Mouse (Mus musculus) heart, embryonic 14.5 days (tissue): ENCODE results near the gene Tbx4. TPM values are rescaled to one million over a fixed set of nuclear protein-coding genes. Genes with fewer than 3 reads are reported as not detected.

Source experiments
- ATAC-seq: fragments of 200-750 bp; cut with Nextera tagmentation; 2 replicates; pipeline ENCODE4 v1.8.0; 2017; ENCODE audit warnings: low read depth, moderate TSS enrichment; ENCODE audit not compliant: insufficient number of reproducible peaks, insufficient read depth, low FRiP score
- H3K27ac ChIP-seq, 2 experiments: fragments of 200-500 bp in 1 of 2; fragments of 300-500 bp in 1 of 2; sonication (generic) in 1 of 2; replicated peaks in 1 of 2; 2 replicates each; pipeline ENCODE4 v1.5.1; 2012 to 2014; ENCODE audit warnings: low read depth in 2 of 2, low read length in 2 of 2, control low read depth in 1 of 2, mild to moderate bottlenecking in 1 of 2, mixed read lengths in 1 of 2; ENCODE audit not compliant: control insufficient read depth in 1 of 2, insufficient read depth in 1 of 2
- H3K27me3 ChIP-seq: fragments of 300-500 bp; sonication (generic); 2 replicates; pipeline ENCODE4 v1.6.1; 2014; ENCODE audit warnings: mild to moderate bottlenecking, low read length, control low read depth; ENCODE audit not compliant: control insufficient read depth, insufficient read depth
- H3K36me3 ChIP-seq: fragments of 300-500 bp; sonication (generic); 2 replicates; pipeline ENCODE4 v1.6.1; 2014; ENCODE audit warnings: mild to moderate bottlenecking, control low read depth, low read length, mixed read lengths; ENCODE audit not compliant: control insufficient read depth, insufficient read depth
- H3K4me1 ChIP-seq, 2 experiments: fragments of 200-500 bp in 1 of 2; fragments of 300-500 bp in 1 of 2; sonication (generic) in 1 of 2; 2 replicates each; pipeline ENCODE4 v1.6.1; 2012 to 2014; ENCODE audit warnings: low read length in 2 of 2, control low read depth in 1 of 2, mixed read lengths in 1 of 2; ENCODE audit not compliant: control insufficient read depth in 2 of 2, insufficient read depth in 2 of 2
- H3K4me2 ChIP-seq: fragments of 300-500 bp; sonication (generic); 2 replicates; pipeline ENCODE4 v1.6.1; 2014; ENCODE audit warnings: mild to moderate bottlenecking, low read length
- H3K4me3 ChIP-seq, 2 experiments: fragments of 200-500 bp in 1 of 2; fragments of 300-500 bp in 1 of 2; sonication (generic) in 1 of 2; 2 replicates each; pipeline ENCODE4 v1.5.1; 2012 to 2014; ENCODE audit warnings: low read length in 2 of 2, mild to moderate bottlenecking in 2 of 2, control low read depth in 1 of 2, low read depth in 1 of 2, moderate library complexity in 1 of 2; ENCODE audit not compliant: control insufficient read depth in 1 of 2, insufficient read depth in 1 of 2
- H3K9ac ChIP-seq: fragments of 300-500 bp; sonication (generic); 2 replicates; pipeline ENCODE4 v1.6.1; 2014; ENCODE audit warnings: mild to moderate bottlenecking, low read length
- H3K9me3 ChIP-seq: fragments of 300-500 bp; sonication (generic); 2 replicates; pipeline ENCODE4 v1.6.1; 2016; ENCODE audit warnings: low read length, control low read depth; ENCODE audit not compliant: control insufficient read depth
- WGBS: fragments of 180-500 bp; shearing (Covaris S2); extraction: QIAGEN DNeasy Blood & Tissue Kit; methylation state at CpG from one replicate; pipeline ENCODE4 v1.1.7; 2014; 5-methylcytosine and 5-hydroxymethylcytosine counted together
- polyA plus RNA-seq: library from polyadenylated mRNA; unstranded; fragments of >200 nt; fragmentation: Nextera tagmentation; extraction: Ambion mirVana; gene quantifications from 2 replicates; pipeline ENCODE4 v1.2.1, GENCODE M21; 2014

The Tbx4 gene
- polyA plus RNA-seq, 1 experiment from 2014 or later, result 0.23 TPM

GRCm38 (mm10) chr11:85840031-85840802 is 46.0 kb upstream of the Tbx4 start:
- Histone ChIP-seq H3K4me1 (peaks cover 20 to 36% of the 10 kb centered on the region in 2 experiments), H3K27ac (no peak overlapping the region), H3K9ac (peak overlapping the region; percentile 47), H3K4me2 (peak overlapping the region; percentile 42), H3K27me3 (peaks cover 74% of the 10 kb centered on the region), H3K36me3 (no peaks in the 10 kb centered on the region), H3K9me3 (no peaks in the 10 kb centered on the region), H3K4me3 (peak overlapping the region in 1 of 2 experiments; percentile 19; a peak in 3 of 4 replicates)
- ATAC-seq, result no peak
- 31% methylated on average over 27 of the region's 27 CpGs for WGBS

- Histone ChIP-seq H3K27ac (no peak overlapping the region), H3K27me3 (peaks cover 74% of the 10 kb centered on the region), H3K9ac (peak overlapping the region; percentile 47), H3K9me3 (no peaks in the 10 kb centered on the region), H3K4me2 (peak overlapping the region; percentile 42), H3K36me3 (no peaks in the 10 kb centered on the region), H3K4me3 (peak overlapping the region in 1 of 2 experiments; percentile 19; a peak in 3 of 4 replicates), H3K4me1 (peaks cover 20 to 36% of the 10 kb centered on the region in 2 experiments)
- ATAC-seq, result no peak
- WGBS, result 28% methylated on average over 21 of the region's 21 CpGs
Observed at GRCm38 (mm10) chr11:85840803-85841145, 45.4 kb upstream of the Tbx4 start.

GRCm38 (mm10) chr11:85841211-85841681 is 45.0 kb upstream of the Tbx4 start:
- Histone ChIP-seq H3K36me3 (no peaks in the 10 kb centered on the region), H3K4me3 (peak overlapping the region in 1 of 2 experiments; percentile 36; a peak in 1 of 4 replicates), H3K27me3 (peaks cover 74% of the 10 kb centered on the region), H3K4me1 (peaks cover 20 to 36% of the 10 kb centered on the region in 2 experiments), H3K9me3 (no peaks in the 10 kb centered on the region), H3K9ac (no peak overlapping the region; the same call in 1 of the 2 replicates), H3K27ac (no peak overlapping the region), H3K4me2 (peak overlapping the region; percentile 94)
- no peak for ATAC-seq
- 25% methylated on average over 8 of the region's 8 CpGs for WGBS

- Histone ChIP-seq H3K9ac (peak overlapping the region; percentile 62; the same call in 1 of the 2 replicates), H3K4me3 (peak overlapping the region; percentile 35 to 36), H3K27me3 (peaks cover 71% of the 10 kb centered on the region), H3K36me3 (no peaks in the 10 kb centered on the region), H3K4me2 (peak overlapping the region; percentile 94), H3K9me3 (no peaks in the 10 kb centered on the region), H3K4me1 (peaks cover 19 to 36% of the 10 kb centered on the region in 2 experiments), H3K27ac (0 out of 4 replicates have a peak overlapping the region, but pooled peaks of 1 of the 2 experiments have one; percentile 24)
- under 1% methylated on average over 32 of the region's 32 CpGs for WGBS
- peak; percentile 56; the same call in 1 of the 2 replicates for ATAC-seq
Observed at GRCm38 (mm10) chr11:85841980-85842379, 44.2 kb upstream of the Tbx4 start.

GRCm38 (mm10) chr11:85842596-85843346 is 43.5 kb upstream of the Tbx4 start:
- Histone ChIP-seq H3K36me3 (no peaks in the 10 kb centered on the region), H3K4me2 (peak overlapping the region; percentile 94), H3K9ac (peak overlapping the region; percentile 73; the same call in 1 of the 2 replicates), H3K4me3 (peak overlapping the region; percentile 54 to 76), H3K27me3 (peaks cover 70% of the 10 kb centered on the region), H3K27ac (no peak overlapping the region), H3K9me3 (no peaks in the 10 kb centered on the region), H3K4me1 (peaks cover 18 to 35% of the 10 kb centered on the region in 2 experiments)
- 7% methylated on average over 24 of the region's 24 CpGs for WGBS
- ATAC-seq, result no peak

- Histone ChIP-seq H3K9ac (peak overlapping the region; percentile 73), H3K4me1 (peaks cover 18 to 29% of the 10 kb centered on the region in 2 experiments), H3K27ac (peak overlapping the region in 1 of 2 experiments; percentile 24; a peak in 1 of 4 replicates), H3K9me3 (no peaks in the 10 kb centered on the region), H3K27me3 (peaks cover 65% of the 10 kb centered on the region), H3K4me3 (peak overlapping the region; percentile 54 to 76), H3K36me3 (no peaks in the 10 kb centered on the region), H3K4me2 (peak overlapping the region; percentile 94)
- 1% methylated on average over 18 of the region's 18 CpGs for WGBS
- no peak for ATAC-seq
Observed at GRCm38 (mm10) chr11:85843347-85843692, 42.9 kb upstream of the Tbx4 start.

- ATAC-seq, result peak; percentile 64
- Histone ChIP-seq H3K27me3 (peaks cover 56% of the 10 kb centered on the region), H3K9ac (peak overlapping the region; percentile 73), H3K4me2 (peak overlapping the region; percentile 94), H3K27ac (peak overlapping the region; percentile 24 to 28; a peak in 1 of 4 replicates), H3K4me1 (peaks cover 18 to 27% of the 10 kb centered on the region in 2 experiments), H3K36me3 (no peaks in the 10 kb centered on the region), H3K4me3 (peak overlapping the region; percentile 54 to 76), H3K9me3 (no peaks in the 10 kb centered on the region)
- WGBS, result under 1% methylated on average over 54 of the region's 54 CpGs
Observed at GRCm38 (mm10) chr11:85844144-85844965, 41.9 kb upstream of the Tbx4 start.
